Mouse (Mus musculus) adrenal gland, adult (tissue): ENCODE data around the gene Fhad1.

Experiments used
- DNase-seq, 2 experiments: peaks; one replicate each; pipeline ENCODE4 v3.0.0; 2022 to 2023; ENCODE audit warnings: low spot score in 1 of 2; ENCODE audit not compliant: inconsistent age in 2 of 2

Fhad1 gene

GRCm38 (mm10) chr4:141866933-141867490, 147.9 kb downstream of the Fhad1 start:
- peak in 1 of 2 experiments; percentile 67 for DNase-seq

GRCm38 (mm10) chr4:141865600-141865999, 149.3 kb downstream of the Fhad1 start:
- peak in 1 of 2 experiments; percentile 50 for DNase-seq

GRCm38 (mm10) chr4:141865006-141865405, 149.9 kb downstream of the Fhad1 start:
- DNase-seq = peak in 1 of 2 experiments; percentile 26

GRCm38 (mm10) chr4:141864506-141864905, 150.4 kb downstream of the Fhad1 start:
- DNase-seq = no peak

GRCm38 (mm10) chr4:141863726-141864280, 151.1 kb downstream of the Fhad1 start:
- no peak for DNase-seq

GRCm38 (mm10) chr4:141862867-141863266, 152.0 kb downstream of the Fhad1 start:
- DNase-seq = no peak

GRCm38 (mm10) chr4:141861591-141862295, 153.1 kb downstream of the Fhad1 start:
- peak; percentile 51 to 66 for DNase-seq

- peak in 1 of 2 experiments; percentile 25 for DNase-seq
Measured at GRCm38 (mm10) chr4:141860246-141860841, 154.5 kb downstream of the Fhad1 start.

GRCm38 (mm10) chr4:141859351-141859750, 155.5 kb downstream of the Fhad1 start:
- DNase-seq = no peak

GRCm38 (mm10) chr4:141858501-141858900, 156.4 kb downstream of the Fhad1 start:
- DNase-seq = no peak

- peak; percentile 80 to 94 for DNase-seq
Measured at GRCm38 (mm10) chr4:141857422-141857930, 157.4 kb downstream of the Fhad1 start.

- peak in 1 of 2 experiments; percentile 77 for DNase-seq
Measured at GRCm38 (mm10) chr4:141853437-141853836, 161.4 kb downstream of the Fhad1 start.

- no peak for DNase-seq
Measured at GRCm38 (mm10) chr4:141845999-141846398, 168.9 kb downstream of the Fhad1 start, which contains the start of gene Ctrc. Gene Ctrc (minus strand): TSS chr4:141846359.
